Mouse (Mus musculus) embryo, embryonic 11.5 days (tissue): ENCODE results near the gene Glrx3.

Source experiments
- DNase-seq: peaks from one replicate; pipeline ENCODE4 v3.0.0-alpha.2; 2012; ENCODE audit warnings: low read depth, low spot score

Glrx3 gene

DNA sequence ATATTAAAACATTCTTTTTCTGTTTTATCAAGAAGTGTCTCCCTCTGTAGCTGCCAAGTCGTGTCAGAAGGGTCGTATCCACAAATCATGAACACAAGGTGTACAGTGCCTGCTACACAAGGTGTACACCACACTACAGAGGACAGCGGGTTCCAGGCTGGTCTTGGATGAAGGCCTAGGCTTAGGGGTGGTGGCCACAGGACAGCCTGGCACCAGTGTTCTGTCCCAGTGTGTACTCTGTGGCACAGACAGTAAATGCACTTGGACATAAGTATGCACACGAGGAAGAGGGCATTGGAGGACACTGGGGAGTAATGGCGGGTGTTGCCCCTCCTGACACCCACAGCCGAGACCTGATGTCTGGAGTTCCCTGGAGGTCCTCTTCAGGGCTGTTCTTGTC lies 34.7 kb downstream of the Glrx3 start:
- DNase-seq, result no peak

DNA sequence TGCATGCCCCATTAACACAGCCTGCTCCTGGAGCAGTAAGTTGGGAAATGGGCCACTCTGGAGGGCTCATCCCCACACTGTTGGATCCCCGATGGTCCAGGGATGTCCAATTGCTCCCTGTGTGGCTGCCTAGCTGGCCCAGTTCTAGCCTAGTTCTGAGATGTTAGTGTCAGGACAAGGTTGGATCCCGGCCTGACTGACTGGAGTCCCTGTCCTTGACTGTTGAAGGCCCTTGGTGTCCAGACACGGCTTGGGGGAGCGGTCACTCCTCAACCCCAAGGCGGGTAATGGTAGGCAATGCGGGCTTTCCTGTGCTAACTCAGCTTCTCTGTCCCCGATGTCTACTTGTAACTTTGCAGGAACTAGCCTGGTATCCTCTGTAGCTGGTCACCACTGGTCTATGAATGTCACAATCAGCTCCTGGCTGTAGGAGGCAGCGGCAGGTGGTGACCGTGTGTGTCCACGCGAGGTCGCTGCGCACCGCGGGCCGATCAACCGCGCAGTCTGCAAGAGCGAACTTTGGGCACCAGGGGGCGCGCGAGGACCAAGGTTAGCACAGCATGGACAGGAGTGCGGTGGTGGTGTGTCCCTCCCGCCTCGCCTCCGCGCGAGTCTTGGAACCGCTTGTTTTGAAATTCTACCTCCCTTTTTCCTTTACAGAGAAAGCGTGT lies 40.7 kb downstream of the Glrx3 start:
- peak; percentile 89 for DNase-seq

DNA sequence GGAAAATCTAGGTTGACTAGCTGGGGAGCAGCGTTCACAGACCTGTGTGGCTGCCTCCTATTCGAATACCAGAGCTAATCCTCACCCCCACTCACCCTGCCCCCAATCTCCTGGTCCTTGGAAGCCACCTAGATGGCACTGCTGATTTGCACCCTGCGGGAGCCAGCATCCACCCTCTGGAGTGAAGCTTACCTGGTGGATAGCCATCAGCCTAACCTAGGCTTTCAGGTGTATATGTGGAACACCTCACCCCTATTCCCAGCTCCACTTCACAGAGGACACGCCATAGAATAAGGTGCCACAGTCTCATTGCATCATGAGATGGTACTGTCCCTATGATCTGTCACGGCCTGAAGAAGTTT lies 41.2 kb downstream of the Glrx3 start:
- no peak for DNase-seq

DNA sequence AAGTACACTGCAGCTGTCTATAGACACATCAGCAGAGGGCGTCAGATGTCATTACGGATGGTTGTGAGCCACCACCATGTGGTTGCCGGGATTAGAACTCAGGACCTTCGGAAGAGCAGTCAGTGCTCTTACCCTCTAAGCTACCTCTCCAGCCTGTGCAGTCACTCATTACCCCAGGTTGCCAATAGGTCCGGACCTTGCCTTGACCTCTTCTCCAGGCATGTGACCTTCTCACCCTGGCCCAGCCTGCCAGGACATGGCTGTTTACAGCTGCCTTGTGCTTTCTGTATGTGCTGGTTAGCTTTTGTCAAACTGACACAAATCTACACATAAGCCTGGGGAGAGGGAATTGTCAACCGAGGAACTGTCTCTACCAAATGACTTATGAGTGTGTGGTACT lies 43.4 kb downstream of the Glrx3 start:
- DNase-seq, result no peak

DNA sequence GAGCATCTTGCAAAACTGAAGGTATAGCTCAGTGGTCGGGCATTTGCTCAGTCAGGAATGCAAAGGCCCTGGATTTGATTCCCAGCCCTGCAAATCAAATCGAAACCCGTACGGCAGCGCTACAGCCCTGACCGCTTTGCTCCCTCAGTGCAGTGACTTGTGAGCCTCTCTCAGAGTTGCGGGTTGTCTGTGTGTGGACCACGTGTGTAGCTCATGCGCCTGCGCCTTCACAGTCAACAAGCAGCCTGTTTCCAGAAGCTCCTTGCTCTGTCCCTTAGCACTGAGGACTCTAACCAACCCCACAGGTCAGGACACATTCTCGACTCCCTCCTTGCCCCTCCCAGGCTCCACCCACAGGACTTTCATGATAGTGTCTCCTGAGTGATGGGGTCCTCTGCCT lies 46.6 kb downstream of the Glrx3 start:
- no peak for DNase-seq

DNA sequence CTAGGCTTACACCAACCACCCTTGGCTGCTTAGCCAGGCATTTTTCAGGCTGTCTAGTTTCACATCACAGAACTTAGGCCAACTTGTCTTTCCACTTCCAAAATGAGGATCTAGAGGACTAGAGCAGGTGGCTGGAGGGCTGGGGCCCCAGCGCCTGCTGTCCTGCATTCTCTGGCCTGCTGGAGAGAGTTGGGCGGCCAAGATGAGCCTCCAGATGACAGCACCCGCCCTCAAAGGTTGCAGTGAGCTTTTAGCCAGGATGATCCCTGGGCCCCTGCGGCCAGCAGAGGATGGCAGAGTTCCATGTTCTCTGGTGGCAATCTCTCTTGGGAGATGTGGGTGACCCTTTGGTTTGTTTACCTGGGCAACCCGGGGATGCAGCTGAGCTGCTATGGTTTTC lies 51.0 kb downstream of the Glrx3 start:
- no peak for DNase-seq

DNA sequence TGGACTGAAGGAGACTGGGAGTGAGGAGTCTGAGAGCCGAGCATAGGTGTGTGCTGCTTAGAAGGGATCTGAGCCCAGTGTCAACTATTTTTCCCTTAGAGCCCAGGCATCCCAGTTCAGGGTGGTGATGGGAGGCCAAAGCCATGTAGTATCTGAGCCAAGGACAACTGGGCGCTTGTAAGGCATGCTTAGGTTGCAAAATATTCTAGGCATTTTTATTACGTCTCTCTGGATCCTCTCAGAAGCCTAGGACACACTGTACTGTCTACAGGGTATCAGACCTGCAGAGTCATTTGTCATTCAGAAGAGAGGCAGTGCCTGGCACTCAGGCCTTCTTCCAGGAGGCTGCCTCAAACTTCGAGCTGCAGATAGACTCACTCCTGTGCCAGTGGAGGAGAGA lies 53.3 kb downstream of the Glrx3 start:
- DNase-seq, result no peak

DNA sequence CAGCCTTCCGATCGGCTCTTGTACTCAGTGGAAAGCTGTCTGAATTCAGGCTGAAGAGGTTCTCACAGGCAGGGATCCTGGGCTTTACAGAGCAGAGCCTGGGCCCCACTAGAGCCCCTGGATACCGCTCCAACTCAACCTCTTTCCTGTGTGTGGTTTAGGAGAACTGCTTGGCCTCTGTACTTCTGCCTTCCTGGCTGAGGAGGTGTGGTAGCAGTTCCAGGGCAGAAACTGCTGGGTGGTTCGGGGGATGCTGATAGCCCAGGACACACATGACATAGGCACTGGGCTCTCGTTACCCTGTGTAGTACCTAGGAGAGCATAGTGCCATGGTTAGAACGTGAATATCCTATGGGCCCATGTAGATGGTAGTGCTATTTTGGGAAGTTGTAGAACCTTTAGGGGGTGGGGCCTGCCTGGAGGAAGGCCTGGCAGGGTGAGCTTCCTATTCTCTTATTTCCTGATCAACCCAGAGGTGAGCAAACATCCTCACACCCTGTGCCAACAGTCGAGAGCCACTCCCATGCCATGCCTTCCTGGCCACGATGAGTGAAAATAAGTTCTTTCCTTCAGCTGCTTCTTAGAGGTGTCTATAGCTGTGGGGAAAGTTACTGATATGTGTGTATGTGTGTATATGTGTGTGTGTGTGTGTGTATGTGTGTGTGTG lies 55.0 kb downstream of the Glrx3 start:
- DNase-seq, result no peak

DNA sequence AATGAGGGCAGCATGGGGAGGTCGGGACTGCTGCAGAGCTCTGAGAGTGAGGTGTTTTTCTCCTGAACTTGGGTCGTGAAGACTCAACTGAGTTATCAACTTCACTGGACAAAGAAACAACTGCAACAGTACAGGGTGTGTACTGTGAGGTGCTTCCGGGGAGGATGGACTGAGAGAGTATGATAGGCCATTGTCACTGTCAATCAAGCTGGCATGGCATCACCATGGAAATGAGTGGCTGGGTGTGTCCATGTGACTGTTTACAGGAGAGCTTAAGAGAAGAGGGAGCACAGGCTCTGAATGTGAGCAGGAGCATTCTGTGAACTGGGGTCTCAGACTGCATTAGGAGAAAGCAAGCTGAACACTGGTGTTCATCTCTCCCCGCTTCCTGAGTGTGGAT lies 61.3 kb downstream of the Glrx3 start:
- no peak for DNase-seq

DNA sequence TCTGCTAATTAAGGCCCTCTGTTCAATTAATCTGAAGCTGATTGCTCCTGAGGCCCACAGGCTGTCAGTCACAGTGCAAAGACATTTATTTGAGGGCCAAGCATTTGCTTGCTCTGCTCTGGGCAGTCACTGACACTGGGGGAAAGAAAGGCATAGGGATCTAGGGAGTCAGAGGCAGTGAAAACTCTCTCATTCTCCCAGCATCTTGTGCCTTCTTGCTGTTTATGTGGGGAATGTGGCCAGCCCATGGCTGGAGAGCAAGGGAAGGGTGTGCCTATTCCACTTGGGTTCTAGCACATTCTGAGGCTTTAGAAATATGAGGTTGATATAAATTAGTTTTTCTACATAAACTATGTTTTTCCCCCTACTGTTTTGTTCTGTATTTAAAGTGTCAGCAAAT lies 80.2 kb downstream of the Glrx3 start:
- DNase-seq, result no peak

DNA sequence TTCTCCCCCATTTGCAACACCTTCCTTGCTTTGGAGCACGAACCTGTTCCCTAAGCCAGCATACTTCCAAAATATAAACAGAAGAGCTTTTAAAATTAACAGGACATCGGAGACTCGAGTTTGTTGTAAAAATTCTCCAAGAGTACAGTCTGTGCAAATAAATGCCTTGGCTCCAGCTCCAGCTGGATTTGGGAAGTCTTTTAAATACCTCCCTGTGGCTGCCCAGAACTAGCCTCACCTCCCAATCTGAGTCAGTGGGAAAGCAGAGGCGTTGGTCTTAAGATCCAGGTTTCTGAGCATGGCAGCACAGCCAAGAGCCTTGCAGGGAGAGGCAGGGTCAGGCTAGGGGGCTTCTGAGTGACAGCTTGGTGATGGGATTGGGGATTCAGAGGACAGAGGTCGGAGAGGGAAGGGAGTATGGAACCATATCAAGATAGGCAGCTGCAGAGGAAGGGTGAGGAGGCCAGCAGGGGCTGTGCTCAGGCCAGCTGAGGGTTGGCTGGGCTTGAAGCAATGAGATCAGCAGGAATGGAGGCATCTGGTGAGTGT lies 80.7 kb downstream of the Glrx3 start:
- DNase-seq, result no peak
